Mouse (Mus musculus) CH12.LX (cell line): Measurements from ENCODE around the gene Gna15. TPM values are rescaled to one million over a fixed set of nuclear protein-coding genes. Genes with fewer than 3 reads are reported as not detected.

Experiments used
- DNase-seq: peaks from one replicate; pipeline ENCODE4 v3.0.0-alpha.2; 2013; ENCODE audit errors: extremely low read depth
- H3K27ac ChIP-seq: 2 replicates; pipeline ENCODE4 v1.5.1; 2012; ENCODE audit warnings: low read depth, mild to moderate bottlenecking, control low read depth, moderate library complexity; ENCODE audit not compliant: insufficient read depth
- H3K27me3 ChIP-seq: replicated peaks from 2 replicates; pipeline ENCODE3; 2012; ENCODE audit warnings: inconsistent platforms
- H3K36me3 ChIP-seq, 2 experiments: replicated peaks in 1 of 2; 2 replicates each; pipeline versions ENCODE3 to v1.6.1; 2012; ENCODE audit warnings: inconsistent platforms in 1 of 2, low read length in 1 of 2, mild to moderate bottlenecking in 1 of 2, mixed read lengths in 1 of 2, moderate library complexity in 1 of 2; ENCODE audit not compliant: control insufficient read depth in 1 of 2, insufficient read depth in 1 of 2
- H3K4me1 ChIP-seq, 2 experiments: 2 replicates each; pipeline ENCODE4 v1.6.1; 2012; ENCODE audit warnings: inconsistent platforms in 1 of 2, moderate library complexity in 1 of 2; ENCODE audit not compliant: insufficient read depth in 2 of 2, control insufficient read depth in 1 of 2
- H3K4me2 ChIP-seq: 2 replicates; pipeline ENCODE4 v1.6.1; 2012; ENCODE audit warnings: low read depth, mild to moderate bottlenecking, control low read depth; ENCODE audit not compliant: poor library complexity, insufficient read depth, severe bottlenecking
- H3K4me3 ChIP-seq, 3 experiments: fragments of 150-350 bp in 1 of 3; sonication (generic) in 1 of 3; replicated peaks in 1 of 3; 2 replicates each; pipeline versions ENCODE3 to v1.5.1; 2011 to 2012; ENCODE audit warnings: low read depth in 2 of 3, low read length in 2 of 3, mild to moderate bottlenecking in 2 of 3, moderate library complexity in 2 of 3, control low read depth in 1 of 3, improper control_type of control experiment in 1 of 3, inconsistent platforms in 1 of 3, mixed read lengths in 1 of 3; ENCODE audit not compliant: poor library complexity in 1 of 3
- H3K79me2 ChIP-seq: replicated peaks from 2 replicates; pipeline ENCODE4 v1.6.1; 2012; ENCODE audit warnings: mild to moderate bottlenecking, moderate library complexity; ENCODE audit not compliant: control insufficient read depth, poor library complexity, insufficient read depth, severe bottlenecking; ENCODE audit errors: extremely low read depth
- H3K9ac ChIP-seq: 2 replicates; pipeline ENCODE4 v1.6.1; 2012; ENCODE audit warnings: low read depth, mild to moderate bottlenecking, control low read depth, moderate library complexity; ENCODE audit not compliant: insufficient read depth
- H3K9me3 ChIP-seq: replicated peaks from 2 replicates; pipeline ENCODE3; 2012; ENCODE audit warnings: low read length, inconsistent platforms, mixed read lengths
- CHD1 ChIP-seq: IDR thresholded peaks from 2 replicates; pipeline ENCODE4 v1.6.1; 2012; ENCODE audit warnings: low read depth, low read length, improper control_type of control experiment, inconsistent platforms
- CHD2 ChIP-seq: IDR thresholded peaks from 2 replicates; pipeline ENCODE4 v1.6.1; 2011; ENCODE audit warnings: low read length, improper control_type of control experiment
- CTCF ChIP-seq, 2 experiments: IDR thresholded peaks in 1 of 2; conservative IDR thresholded peaks in 1 of 2; 2 replicates each; pipeline ENCODE4 v1.5.1; 2011 to 2012; ENCODE audit warnings: low read depth in 2 of 2, low read length in 2 of 2, improper control_type of control experiment in 1 of 2, inconsistent platforms in 1 of 2, mild to moderate bottlenecking in 1 of 2, moderate library complexity in 1 of 2
- EP300 ChIP-seq: IDR thresholded peaks from 2 replicates; pipeline ENCODE4 v1.6.1; 2011; ENCODE audit warnings: low read length, improper control_type of control experiment
- KAT2A ChIP-seq: IDR thresholded peaks from 2 replicates; pipeline ENCODE4 v1.6.1; 2012; ENCODE audit warnings: low read length, improper control_type of control experiment, inconsistent platforms; ENCODE audit not compliant: insufficient replicate concordance
- MAZ ChIP-seq: IDR thresholded peaks from 2 replicates; pipeline ENCODE4 v1.6.1; 2012; ENCODE audit warnings: low read depth, mild to moderate bottlenecking, inconsistent platforms, low read length, improper control_type of control experiment, moderate library complexity
- MEF2A ChIP-seq: IDR thresholded peaks from 2 replicates; pipeline ENCODE4 v1.6.1; 2014; ENCODE audit warnings: low read depth, mild to moderate bottlenecking, inconsistent platforms, low read length, improper control_type of control experiment, borderline replicate concordance
- PAX5 ChIP-seq: IDR thresholded peaks from 2 replicates; pipeline ENCODE4 v1.6.1; 2012; ENCODE audit warnings: low read length, inconsistent platforms, mixed read lengths
- POLR2AphosphoS2 ChIP-seq: IDR thresholded peaks from 2 replicates; pipeline ENCODE4 v1.6.1; 2011; ENCODE audit warnings: low read depth, low read length, improper control_type of control experiment
- RAD21 ChIP-seq: IDR thresholded peaks from 2 replicates; pipeline ENCODE4 v1.6.1; 2011; ENCODE audit warnings: low read depth, mild to moderate bottlenecking, low read length, improper control_type of control experiment, moderate library complexity
- SMC3 ChIP-seq: IDR thresholded peaks from 2 replicates; pipeline ENCODE4 v1.6.1; 2011; ENCODE audit warnings: low read depth, low read length, improper control_type of control experiment
- dilution Hi-C: fragments of 300-500 bp; cut with MboI; formaldehyde crosslinking; loops from 2 replicates; pipeline ENCODE4 v1.14.3; 2020; ENCODE audit warnings: low sequenced_read_pairs; ENCODE audit not compliant: extremely low pct_unique_long_range_greater_than_20kb, extremely low pct_ligation_motif_present
- in situ Hi-C: fragments of 300-500 bp; cut with MboI; formaldehyde crosslinking; loops from 3 replicates; pipeline ENCODE4 v1.14.3; 2019; ENCODE audit warnings: low sequenced_read_pairs, low pct_ligation_motif_present, low pct_unique_long_range_greater_than_20kb, mixed read lengths
- polyA plus RNA-seq: library from polyadenylated mRNA; unstranded; fragments of >175 nt; gene quantifications from 2 replicates; pipeline ENCODE4 v1.2.1, GENCODE M21; 2012; ENCODE audit warnings: low read depth; ENCODE audit not compliant: insufficient read length
- total RNA-seq, 2 experiments: library from RNA; depleted of rRNA; stranded (reverse); fragments of 300-350 nt in 1 of 2; fragments of >200 nt in 1 of 2; gene quantifications; 2 replicates each; pipeline ENCODE4 v1.2.3; 2012 to 2014

The Gna15 gene
- total and polyA plus RNA-seq, 3 experiments = 5.2 to 10.0 (median 5.2) TPM

DNA sequence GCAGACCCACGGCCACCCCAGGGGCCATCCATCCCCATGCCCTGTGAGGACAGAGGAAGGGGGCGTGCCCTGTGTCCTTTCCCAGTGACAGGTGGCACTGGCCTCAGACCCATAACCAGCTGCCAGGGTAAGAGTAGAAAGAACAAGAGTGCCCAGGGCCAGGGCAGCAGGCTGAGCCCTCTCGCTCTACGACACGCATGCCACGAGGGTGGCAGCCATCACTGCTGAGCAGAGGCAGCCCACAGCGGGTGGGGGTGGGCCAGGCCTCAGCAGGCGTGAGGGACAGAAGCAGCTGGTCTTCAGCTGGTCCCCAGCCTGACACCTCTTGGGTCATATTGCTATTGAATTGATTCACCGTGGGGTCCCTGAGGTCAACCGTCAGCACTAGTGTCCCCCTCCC, 37.5 kb downstream of the Gna15 start:
- H3K9me3 ChIP-seq = no peaks in the 10 kb centered on the region
- no peak overlapping the region for H3K9ac ChIP-seq
- H3K27ac ChIP-seq = no peak overlapping the region
- dilution Hi-C loops = no loop called here
- no peak for DNase-seq
- H3K4me1 ChIP-seq = peaks cover 3 to 4% of the 10 kb centered on the region in 2 experiments; a peak in 3 of 4 replicates
- in situ Hi-C loops = no loop called here
- TF ChIP-seq EP300 (no peak), POLR2AphosphoS2 (no peak), MAZ (no peak), CHD2 (no peak), CHD1 (no peak), KAT2A (no peak)
- H3K4me3 ChIP-seq = no peak overlapping the region
- H3K4me2 ChIP-seq = no peak overlapping the region
- H3K27me3 ChIP-seq = peaks cover 13% of the 10 kb centered on the region
- peaks cover 49 to 63% of the 10 kb centered on the region in 2 experiments for H3K36me3 ChIP-seq
- no peaks in the 10 kb centered on the region for H3K79me2 ChIP-seq

DNA sequence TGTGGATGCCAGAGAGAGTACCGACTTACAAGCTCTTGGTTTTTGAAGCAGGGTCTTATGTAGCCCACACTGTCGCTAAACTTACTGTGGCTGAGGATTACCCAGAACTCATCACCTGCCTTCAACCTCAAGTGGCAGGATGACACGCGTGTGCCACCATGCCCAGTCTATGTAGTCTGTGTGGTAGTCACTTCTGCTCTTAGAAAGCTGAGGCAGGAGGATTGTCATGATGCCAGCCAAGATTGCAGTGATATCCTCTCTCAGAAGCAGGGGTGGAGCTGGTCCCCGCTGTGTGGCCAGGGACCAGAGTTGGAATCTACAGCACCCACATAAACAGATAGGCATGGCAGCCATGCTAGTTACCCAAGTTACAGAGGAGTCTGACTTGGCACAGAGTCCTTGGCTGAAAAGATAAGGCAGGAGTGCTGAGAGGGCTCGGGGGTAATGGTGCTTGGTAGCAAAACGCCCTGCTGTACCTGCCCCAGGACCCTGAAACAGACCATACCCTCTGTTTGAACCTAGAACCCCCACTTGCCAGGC, 38.5 kb downstream of the Gna15 start:
- dilution Hi-C loops (no loop called here), in situ Hi-C loops (no loop called here)
- DNase-seq = no peak

DNA sequence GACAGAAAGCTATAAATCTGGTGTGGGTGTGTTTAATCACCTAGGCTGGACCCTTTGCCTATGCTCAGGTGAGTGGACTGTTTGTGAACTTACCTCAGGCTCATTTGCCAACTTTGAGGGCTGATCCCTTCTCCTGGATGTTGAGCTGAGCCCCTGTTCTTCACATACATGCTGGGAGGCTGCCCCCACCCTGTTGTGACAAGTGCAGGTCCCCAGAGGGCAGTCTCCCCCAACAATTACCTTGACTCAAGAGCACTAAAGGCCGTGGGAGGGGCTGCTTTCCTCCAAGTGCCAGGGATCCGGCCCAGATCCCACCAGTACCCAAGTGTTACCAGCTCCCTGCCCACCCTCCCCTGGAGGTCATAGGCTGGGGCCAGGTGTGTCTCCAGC, 39.0 kb downstream of the Gna15 start:
- peaks cover 26% of the 10 kb centered on the region for H3K27me3 ChIP-seq
- TF ChIP-seq POLR2AphosphoS2 = peak; percentile 37; the same call in 1 of the 2 replicates
- peak; percentile 27 for TF ChIP-seq RAD21
- no peak for TF ChIP-seq MEF2A
- TF ChIP-seq EP300 = no peak
- TF ChIP-seq CTCF (conservative IDR thresholded peaks at IDR 0.05 in 1 of 2, IDR thresholded peaks at IDR 0.05 in 1 of 2; ENCODE audit: low read depth in 2 of 2, low read length in 2 of 2) = peak in 1 of 2 experiments; percentile 38; a peak in 2 of 4 replicates
- TF ChIP-seq SMC3 = peak; percentile 9; the same call in 1 of the 2 replicates
- TF ChIP-seq, all 38 proteins: peak for 4
- Histone ChIP-seq H3K4me1 (peaks cover 3 to 4% of the 10 kb centered on the region in 2 experiments; a peak in 3 of 4 replicates), H3K27ac (no peak overlapping the region), H3K4me2 (no peak overlapping the region), H3K9ac (no peak overlapping the region), H3K4me3 (no peak overlapping the region), H3K36me3 (peaks cover 35 to 48% of the 10 kb centered on the region in 2 experiments), H3K9me3 (no peaks in the 10 kb centered on the region), H3K79me2 (no peaks in the 10 kb centered on the region)
- dilution Hi-C loops (no loop called here), in situ Hi-C loops (no loop called here)
- DNase-seq = no peak

More for the DNA sequence above, 38.5 kb downstream of the Gna15 start:
- no peak overlapping the region for H3K4me3 ChIP-seq
- H3K4me1 ChIP-seq = peaks cover 3 to 4% of the 10 kb centered on the region in 2 experiments; a peak in 3 of 4 replicates
- no peaks in the 10 kb centered on the region for H3K9me3 ChIP-seq
- peaks cover 21% of the 10 kb centered on the region for H3K27me3 ChIP-seq
- TF ChIP-seq POLR2AphosphoS2 = 0 out of 2 replicates have a peak, but pooled peaks have one; percentile 19
- TF ChIP-seq PAX5 = no peak
- H3K36me3 ChIP-seq = peaks cover 40 to 53% of the 10 kb centered on the region in 2 experiments
- no peak overlapping the region for H3K4me2 ChIP-seq
- no peak overlapping the region for H3K9ac ChIP-seq
- no peaks in the 10 kb centered on the region for H3K79me2 ChIP-seq
- H3K27ac ChIP-seq = no peak overlapping the region
